In the genomic region with DNA sequence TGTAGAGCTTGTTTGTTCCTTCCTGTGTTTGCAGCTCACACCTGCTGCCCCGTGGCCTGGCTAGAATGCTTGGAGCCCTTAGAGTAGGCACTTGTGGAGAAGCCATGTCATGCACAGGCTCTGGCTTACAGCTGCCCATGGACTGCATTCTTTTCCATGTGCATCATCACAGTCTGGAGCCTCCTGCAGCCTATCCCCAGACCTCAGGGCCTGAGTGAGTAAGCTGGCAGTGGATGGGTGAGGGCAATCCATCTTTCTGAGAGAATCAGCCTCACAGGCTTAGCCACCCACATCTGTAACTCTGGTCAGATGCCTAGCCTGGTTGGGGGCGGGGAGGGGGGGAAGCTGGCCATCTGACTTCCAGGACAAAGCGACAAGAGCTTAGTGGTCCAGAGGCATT, we compare ENCODE assay signal across 12 mouse cellular contexts. TPM values are rescaled to one million over a fixed set of nuclear protein-coding genes. Genes with fewer than 3 reads are reported as not detected.
DNase-seq lines count a peak whose midpoint lies in the region; ATAC-seq lines count a peak whose summit lies in the region.
"Had no signal": no experiment of that assay in that cellular context is flagged by ENCODE, and none has a peak within 500 bp of the region (broad histone marks: within the 10 kb centered on the region; RNA-seq: fewer than 3 reads in every experiment).

No protein-coding gene starts in this region.

- 33% methylated on average over 3 of the region's 3 CpGs for WGBS in heart, embryonic 15.5 days
- WGBS in embryonic facial prominence, embryonic 14.5 days = 63% methylated on average over 3 of the region's 3 CpGs
- 27% methylated on average over 3 of the region's 3 CpGs for WGBS in lung, embryonic 15.5 days

- peaks cover 13% of the 10 kb centered on the region for H3K4me1 ChIP-seq in heart, embryonic 15.5 days (replicated peaks)
- peaks cover 3% of the 10 kb centered on the region; the same call in 1 of the 2 replicates for H3K4me1 ChIP-seq in embryonic facial prominence, embryonic 14.5 days (ENCODE audit: control insufficient read depth, insufficient read depth, low read length)
- H3K4me1 ChIP-seq in lung, embryonic 15.5 days = peaks cover 13% of the 10 kb centered on the region; the same call in 1 of the 2 replicates

- no peak overlapping the region for H3K4me3 ChIP-seq in heart, embryonic 15.5 days
- H3K4me3 ChIP-seq in embryonic facial prominence, embryonic 14.5 days (ENCODE audit: low read depth, low read length) = no peak overlapping the region
- H3K4me3 ChIP-seq in lung, embryonic 15.5 days = no peak overlapping the region

- peak overlapping the region; percentile 51; the same call in 1 of the 2 replicates for H3K27ac ChIP-seq in heart, embryonic 15.5 days
- H3K27ac ChIP-seq in embryonic facial prominence, embryonic 14.5 days (replicated peaks; ENCODE audit: low read depth, low read length) = 0 out of 2 replicates have a peak overlapping the region, but pooled peaks have one; percentile 52
- peak overlapping the region; percentile 59 for H3K27ac ChIP-seq in lung, embryonic 15.5 days

- no peak overlapping the region for H3K9ac ChIP-seq in heart, embryonic 15.5 days
- no peak overlapping the region for H3K9ac ChIP-seq in embryonic facial prominence, embryonic 14.5 days (ENCODE audit: low read depth, low read length)
- H3K9ac ChIP-seq in lung, embryonic 15.5 days = no peak overlapping the region

- ATAC-seq in heart, embryonic 15.5 days (replicated peaks; ENCODE audit: insufficient number of reproducible peaks, insufficient read depth, low FRiP score, low read depth) = peak; percentile 79
- peak; percentile 90 for ATAC-seq in embryonic facial prominence, embryonic 14.5 days (ENCODE audit: low read depth)
- peak; percentile 44; the same call in 1 of the 2 replicates for ATAC-seq in lung, embryonic 15.5 days (ENCODE audit: borderline replicate concordance, extremely low read depth, low FRiP score, low TSS enrichment)
- no peak for ATAC-seq in frontal cortex, adult (ENCODE audit: low TSS enrichment)
- ATAC-seq: forebrain, embryonic 14.5 days had no signal

- no peaks in the 10 kb centered on the region for H3K36me3 ChIP-seq in heart, embryonic 15.5 days
- 0 out of 2 replicates have a peak, but pooled peaks cover under 1% of the 10 kb centered on the region for H3K36me3 ChIP-seq in embryonic facial prominence, embryonic 14.5 days (ENCODE audit: control insufficient read depth, insufficient read depth, low read length)
- no peaks in the 10 kb centered on the region for H3K36me3 ChIP-seq in lung, embryonic 15.5 days

- H3K9me3 ChIP-seq in heart, embryonic 15.5 days (replicated peaks) = no peaks in the 10 kb centered on the region
- no peaks in the 10 kb centered on the region for H3K9me3 ChIP-seq in embryonic facial prominence, embryonic 14.5 days (ENCODE audit: control insufficient read depth, low read length)
- no peaks in the 10 kb centered on the region for H3K9me3 ChIP-seq in lung, embryonic 15.5 days

- no peaks in the 10 kb centered on the region for H3K27me3 ChIP-seq in heart, embryonic 15.5 days
- H3K27me3 ChIP-seq in embryonic facial prominence, embryonic 14.5 days (replicated peaks; ENCODE audit: control insufficient read depth, insufficient read depth, low read length) = no peaks in the 10 kb centered on the region
- H3K27me3 ChIP-seq in lung, embryonic 15.5 days = no peaks in the 10 kb centered on the region

- no peak overlapping the region for H3K4me2 ChIP-seq in heart, embryonic 15.5 days
- H3K4me2 ChIP-seq in embryonic facial prominence, embryonic 14.5 days (ENCODE audit: low read depth, low read length) = no peak overlapping the region
- H3K4me2 ChIP-seq in lung, embryonic 15.5 days = no peak overlapping the region

- no peak for DNase-seq in heart, adult 18-20 months
- DNase-seq in Muller cell, postnatal 12 days (ENCODE audit: inconsistent ontology term) = peak; percentile 92
- peak; percentile 60 for DNase-seq in embryonic facial prominence, embryonic 14.5 days (ENCODE audit: low spot score)
- DNase-seq in layer of hippocampus, adult 9-10 months (ENCODE audit: low spot score) = no peak
- no peak for DNase-seq in cerebellum, adult 9-10 months
- DNase-seq: cerebellum, postnatal 36 days; spleen, adult 18-20 months; thymus, postnatal 4 days had no signal

RNA-seq across cellular contexts. Expression of gene Arfgap2, which starts 34.4 kb away (rescaled TPM):
- 54.8 and 69.1 TPM in 2 replicates for polyA plus RNA-seq in heart, embryonic 15.5 days (2015; fragmentation: Nextera tagmentation; extraction: Ambion mirVana)
- 10 to 100 TPM; 52.1 to 54.1 TPM for total RNA-seq in heart, adult 18-20 months (2021)
- polyA plus RNA-seq in embryonic facial prominence, embryonic 14.5 days (2014; fragmentation: Nextera tagmentation; extraction: Ambion mirVana) = 68.1 and 79.3 TPM in 2 replicates
- 89.5 and 93.0 TPM in 2 replicates for polyA plus RNA-seq in lung, embryonic 15.5 days (2015; fragmentation: Nextera tagmentation; extraction: Ambion mirVana)

RNA-seq across cellular contexts. Expression of gene Pacsin3, which starts 43.4 kb away (rescaled TPM):
- 47.6 and 52.8 TPM in 2 replicates for polyA plus RNA-seq in heart, embryonic 15.5 days (2015; fragmentation: Nextera tagmentation; extraction: Ambion mirVana)
- 100 to 1,000 TPM; 137 to 170 TPM for total RNA-seq in heart, adult 18-20 months (2021)
- polyA plus RNA-seq in embryonic facial prominence, embryonic 14.5 days (2014; fragmentation: Nextera tagmentation; extraction: Ambion mirVana) = 59.9 and 64.3 TPM in 2 replicates
- polyA plus RNA-seq in lung, embryonic 15.5 days (2015; fragmentation: Nextera tagmentation; extraction: Ambion mirVana) = 51.7 and 54.2 TPM in 2 replicates

Comparison
In these comparisons a context has a peak if more than half of its experiments do, and no peak if none do; other contexts are left out.
1. DNase-seq: peak in Muller cell, postnatal 12 days (single experiment) and embryonic facial prominence, embryonic 14.5 days (single experiment); none in heart, adult 18-20 months (0 of 2), layer of hippocampus, adult 9-10 months (single experiment) and cerebellum, adult 9-10 months (single experiment).
2. Peak in every context shown above with its lines, with median percentiles within 50 percentile points of each other: H3K27ac ChIP-seq.